Mouse (Mus musculus) lung, postnatal 0 days (tissue): ENCODE results near the gene Dhrs7c. TPM values are rescaled to one million over a fixed set of nuclear protein-coding genes. Genes with fewer than 3 reads are reported as not detected.

ENCODE experiments used
- ATAC-seq: fragments of 200-750 bp; cut with Nextera tagmentation; 2 replicates; pipeline ENCODE4 v1.8.0; 2017; ENCODE audit warnings: moderate library complexity
- DNase-seq: peaks from one replicate; pipeline ENCODE4 v3.0.0-alpha.2; 2016; ENCODE audit warnings: low spot score
- H3K27ac ChIP-seq: fragments of 300-500 bp; sonication (generic); 2 replicates; pipeline ENCODE4 v1.5.1; 2014; ENCODE audit warnings: antibody characterized with exemption, mild to moderate bottlenecking, low read length, mixed read lengths
- H3K27me3 ChIP-seq: fragments of 300-500 bp; sonication (generic); replicated peaks from 2 replicates; pipeline ENCODE4 v1.6.1; 2014; ENCODE audit warnings: low read length, mixed read lengths; ENCODE audit not compliant: insufficient read depth
- H3K36me3 ChIP-seq: fragments of 300-500 bp; sonication (generic); 2 replicates; pipeline ENCODE4 v1.6.1; 2014; ENCODE audit warnings: low read length, mixed read lengths; ENCODE audit not compliant: insufficient read depth
- H3K4me1 ChIP-seq: fragments of 300-500 bp; sonication (generic); 2 replicates; pipeline ENCODE4 v1.6.1; 2014; ENCODE audit warnings: antibody characterized with exemption, low read depth, low read length, mixed read lengths; ENCODE audit not compliant: insufficient read depth
- H3K4me2 ChIP-seq: fragments of 300-500 bp; sonication (generic); replicated peaks from 2 replicates; pipeline ENCODE4 v1.6.1; 2014; ENCODE audit warnings: low read depth, mild to moderate bottlenecking, low read length, moderate library complexity, mixed read lengths
- H3K4me3 ChIP-seq: fragments of 300-500 bp; sonication (generic); 2 replicates; pipeline ENCODE4 v1.5.1; 2014; ENCODE audit warnings: low read depth, low read length
- H3K9ac ChIP-seq: fragments of 300-500 bp; sonication (generic); replicated peaks from 2 replicates; pipeline ENCODE4 v1.6.1; 2014; ENCODE audit warnings: low read depth, mild to moderate bottlenecking
- H3K9me3 ChIP-seq: fragments of 300-500 bp; sonication (generic); 2 replicates; pipeline ENCODE4 v1.6.1; 2016; ENCODE audit warnings: low read length, mixed read lengths
- CTCF ChIP-seq: IDR thresholded peaks from 2 replicates; pipeline ENCODE4 v1.5.1; 2016; ENCODE audit warnings: antibody characterized with exemption, mild to moderate bottlenecking
- EP300 ChIP-seq: IDR thresholded peaks from 2 replicates; pipeline ENCODE4 v1.6.1; 2016; ENCODE audit warnings: antibody characterized with exemption, mild to moderate bottlenecking, control low read depth
- WGBS: fragments of 180-500 bp; shearing (Covaris S2); extraction: QIAGEN DNeasy Blood & Tissue Kit; methylation state at CpG from one replicate; pipeline ENCODE4 v1.1.7; 2014; 5-methylcytosine and 5-hydroxymethylcytosine counted together
- polyA plus RNA-seq: library from polyadenylated mRNA; unstranded; fragments of >200 nt; fragmentation: Nextera tagmentation; extraction: Ambion mirVana; gene quantifications from 2 replicates; pipeline ENCODE4 v1.2.1, GENCODE M21; 2015

The Dhrs7c gene
- polyA plus RNA-seq, 1 experiment from 2014 or later: 0.66 TPM

GRCm38 (mm10) chr11:67829530-67829929 is 31.5 kb downstream of the Dhrs7c start:
- ATAC-seq (no peak), DNase-seq (no peak)
- Histone ChIP-seq H3K4me3 (no peak overlapping the region), H3K27ac (no peak overlapping the region), H3K27me3 (no peaks in the 10 kb centered on the region), H3K36me3 (no peaks in the 10 kb centered on the region), H3K4me1 (no peaks in the 10 kb centered on the region), H3K4me2 (no peak overlapping the region), H3K9me3 (no peaks in the 10 kb centered on the region), H3K9ac (no peak overlapping the region)
- TF ChIP-seq CTCF: no peak
- TF ChIP-seq EP300: no peak
- WGBS: 67% methylated on average over 6 of the region's 6 CpGs

DNA sequence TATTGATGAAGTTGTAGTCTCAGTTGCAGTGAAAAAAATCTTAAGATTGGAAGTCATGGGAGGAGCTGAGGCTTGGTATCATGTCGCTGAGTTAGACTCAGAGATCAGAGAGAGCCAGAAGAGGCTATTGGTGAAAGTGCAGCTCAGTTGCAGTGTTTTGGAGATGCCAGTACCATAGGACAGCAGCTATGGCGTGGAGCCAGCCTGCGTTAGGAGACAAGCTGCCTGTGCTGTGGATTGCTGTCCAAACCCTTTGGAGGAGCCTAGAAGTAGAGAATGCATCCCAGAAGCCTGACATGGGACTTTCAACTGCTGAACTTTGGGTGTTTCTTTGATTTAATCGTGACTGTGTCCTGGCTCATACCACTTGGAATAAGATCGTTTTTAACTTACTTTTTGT is 33.8 kb downstream of the Dhrs7c start:
- Histone ChIP-seq H3K4me3 (no peak overlapping the region), H3K27me3 (no peaks in the 10 kb centered on the region), H3K27ac (no peak overlapping the region), H3K9ac (no peak overlapping the region), H3K9me3 (no peaks in the 10 kb centered on the region), H3K4me1 (no peaks in the 10 kb centered on the region), H3K4me2 (no peak overlapping the region), H3K36me3 (no peaks in the 10 kb centered on the region)
- TF ChIP-seq CTCF (no peak), EP300 (no peak)
- WGBS: 51% methylated on average over 5 of the region's 5 CpGs
- DNase-seq (peak; percentile 32), ATAC-seq (no peak)

DNA sequence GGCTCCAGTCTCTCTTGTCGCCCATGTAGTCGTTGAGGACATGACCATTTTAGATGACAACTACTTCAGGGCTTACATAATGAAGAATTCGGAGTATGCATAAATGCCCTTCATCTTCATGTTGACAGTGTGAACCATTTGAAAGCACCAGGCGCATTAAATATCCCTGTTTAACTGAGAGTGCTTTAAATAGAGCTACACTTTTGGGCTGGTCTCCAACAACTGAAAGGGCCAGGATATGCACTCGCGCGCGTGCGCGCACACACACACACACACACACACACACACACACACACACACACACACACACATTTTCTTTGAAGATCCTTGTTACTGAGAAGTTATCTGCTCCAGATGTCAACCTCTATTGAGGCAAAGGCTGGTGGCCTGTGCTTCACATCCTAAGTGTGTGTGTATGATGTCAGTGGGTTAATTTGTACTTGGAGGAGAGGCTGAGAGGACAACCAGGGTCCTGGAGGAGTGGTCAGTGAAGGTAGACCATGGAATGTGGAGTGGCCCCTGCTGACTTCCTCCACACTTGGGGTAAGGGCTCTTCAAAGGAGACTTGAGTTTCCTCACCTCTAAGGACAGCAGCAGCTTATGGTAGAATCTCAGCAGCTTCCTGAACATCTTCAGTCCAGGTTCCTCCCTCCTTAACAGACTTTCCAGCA is 37.6 kb downstream of the Dhrs7c start:
- WGBS: 56% methylated on average over 10 of the region's 10 CpGs
- TF ChIP-seq EP300: peak; percentile 86
- no peak for TF ChIP-seq CTCF
- Histone ChIP-seq H3K27ac (0 out of 2 replicates have a peak overlapping the region, but pooled peaks have one; percentile 33), H3K9ac (no peak overlapping the region), H3K27me3 (no peaks in the 10 kb centered on the region), H3K9me3 (no peaks in the 10 kb centered on the region), H3K36me3 (no peaks in the 10 kb centered on the region), H3K4me1 (no peaks in the 10 kb centered on the region), H3K4me2 (no peak overlapping the region), H3K4me3 (no peak overlapping the region)
- peak; percentile 99 for ATAC-seq
- DNase-seq: peak; percentile 86

GRCm38 (mm10) chr11:67839810-67840209 is 41.8 kb downstream of the Dhrs7c start:
- no peak overlapping the region for H3K9ac ChIP-seq
- ATAC-seq (no peak), DNase-seq (no peak)
- no peaks in the 10 kb centered on the region for H3K27me3 ChIP-seq
- TF ChIP-seq CTCF (no peak), EP300 (no peak)
- 52% methylated on average over 1 of the region's 1 CpGs for whole genome bisulfite sequencing
- no peaks in the 10 kb centered on the region for H3K4me1 ChIP-seq
- no peaks in the 10 kb centered on the region for H3K36me3 ChIP-seq
- H3K9me3 ChIP-seq: no peaks in the 10 kb centered on the region
- no peak overlapping the region for H3K4me3 ChIP-seq
- no peak overlapping the region for H3K4me2 ChIP-seq
- H3K27ac ChIP-seq: no peak overlapping the region

GRCm38 (mm10) chr11:67845193-67845592 is 47.2 kb downstream of the Dhrs7c start:
- H3K27me3 ChIP-seq: no peaks in the 10 kb centered on the region
- DNase-seq (no peak), ATAC-seq (no peak)
- H3K4me2 ChIP-seq: no peak overlapping the region
- H3K9ac ChIP-seq: no peak overlapping the region
- 79% methylated on average over 4 of the region's 4 CpGs for WGBS
- TF ChIP-seq CTCF: no peak
- TF ChIP-seq EP300: no peak
- no peaks in the 10 kb centered on the region for H3K4me1 ChIP-seq
- no peaks in the 10 kb centered on the region for H3K9me3 ChIP-seq
- H3K36me3 ChIP-seq: no peaks in the 10 kb centered on the region
- H3K27ac ChIP-seq: no peak overlapping the region
- H3K4me3 ChIP-seq: no peak overlapping the region

GRCm38 (mm10) chr11:67851770-67852169 is 53.8 kb downstream of the Dhrs7c start:
- H3K27ac ChIP-seq: no peak overlapping the region
- no peaks in the 10 kb centered on the region for H3K27me3 ChIP-seq
- H3K9me3 ChIP-seq: no peaks in the 10 kb centered on the region
- H3K4me2 ChIP-seq: no peak overlapping the region
- no peak overlapping the region for H3K4me3 ChIP-seq
- H3K9ac ChIP-seq: no peak overlapping the region
- H3K36me3 ChIP-seq: no peaks in the 10 kb centered on the region
- ATAC-seq (peak; percentile 58), DNase-seq (peak; percentile 80)
- 37% methylated on average over 5 of the region's 5 CpGs for WGBS
- no peaks in the 10 kb centered on the region for H3K4me1 ChIP-seq
- TF ChIP-seq EP300: peak; percentile 30; the same call in 1 of the 2 replicates
- TF ChIP-seq CTCF: no peak
